Mouse (Mus musculus) bone marrow, adult 2 months (tissue): Measurements from ENCODE around the gene Cxcl17.

Experiments
- CTCF ChIP-seq: fragments of 200-500 bp; IDR thresholded peaks from 2 replicates; pipeline ENCODE4 v1.5.1; 2011; ENCODE audit warnings: low read length, control low read depth; ENCODE audit not compliant: control insufficient read depth, insufficient read depth
- POLR2A ChIP-seq: fragments of 200-500 bp; IDR thresholded peaks from 2 replicates; pipeline ENCODE4 v1.6.1; 2011; ENCODE audit warnings: low read depth, mild to moderate bottlenecking, control low read depth, low read length, borderline replicate concordance; ENCODE audit not compliant: control insufficient read depth

GRCm38 (mm10) chr7:25412833-25413441 lies at the start of gene Cxcl17:
- no peak for TF ChIP-seq CTCF
- no peak for TF ChIP-seq POLR2A
